Mouse (Mus musculus) limb, embryonic 13.5 days (tissue): ENCODE results near the gene Tmprss15. TPM values are rescaled to one million over a fixed set of nuclear protein-coding genes. Genes with fewer than 3 reads are reported as not detected.

ENCODE experiments used
- polyA plus RNA-seq: library from polyadenylated mRNA; unstranded; fragments of >200 nt; fragmentation: Nextera tagmentation; extraction: Ambion mirVana; gene quantifications from 2 replicates; pipeline ENCODE4 v1.2.1, GENCODE M21; 2015

Gene Tmprss15
- polyA plus RNA-seq, 1 experiment from 2014 or later = not detected

Other genes starting within 250 kb of the Tmprss15 start
- gene Chodl, start 160.1 kb downstream of the Tmprss15 start, polyA plus RNA-seq = 86.4 and 89.5 TPM in 2 replicates